ENCODE assay signal across 8 mouse cellular contexts in genomic region chr17:69383941-69384665, GRCm38 (mm10). TPM values are rescaled to one million over a fixed set of nuclear protein-coding genes. Genes with fewer than 3 reads are reported as not detected.
A peak's percentile ranks its signal among the peaks of the same experiment; 100 is the strongest.
DNase-seq lines count a peak whose midpoint lies in the region; ATAC-seq lines count a peak whose summit lies in the region.

No protein-coding gene starts in this region.

- ATAC-seq in intestine, embryonic 15.5 days: peak; percentile 16
- ATAC-seq in megakaryocyte-erythroid progenitor cell, adult 5-6 weeks (replicated peaks; ENCODE audit: low FRiP score, low TSS enrichment, poor library complexity, severe bottlenecking): peak; percentile 38

- peak overlapping the region; percentile 85 for H3K4me3 ChIP-seq in intestine, embryonic 15.5 days (replicated peaks)

- H3K4me1 ChIP-seq in intestine, embryonic 15.5 days (replicated peaks): 0 out of 2 replicates have a peak, but pooled peaks cover 12% of the 10 kb centered on the region

- DNase-seq in thymus, adult 18-20 months: peak; percentile 44 to 53
- no peak for DNase-seq in thymus, postnatal 4 days
- peak; percentile 76 for DNase-seq in embryo, embryonic 11 days
- peak; percentile 55 for DNase-seq in gastrocnemius, postnatal 25 days
- peak; percentile 72 to 78 for DNase-seq in left cerebral cortex, postnatal 14 days (ENCODE audit: low spot score in 2 of 2)
- DNase-seq in right cerebral cortex, postnatal 36 days (ENCODE audit: low spot score in 2 of 2): peak; percentile 66 to 75

- peak overlapping the region; percentile 100 for H3K27ac ChIP-seq in intestine, embryonic 15.5 days

- intact Hi-C loops in left cerebral cortex, postnatal 14 days (cut with DNase I): loop anchor here (1.0 kb wide), 1 partner anchor 33 kb away; no protein-coding TSS in a partner anchor

- under 1% methylated on average over 37 of the region's 37 CpGs for WGBS in intestine, embryonic 15.5 days

- peak overlapping the region; percentile 92 for H3K9ac ChIP-seq in intestine, embryonic 15.5 days

- H3K27me3 ChIP-seq in intestine, embryonic 15.5 days (replicated peaks): no peaks in the 10 kb centered on the region

- no peaks in the 10 kb centered on the region for H3K9me3 ChIP-seq in intestine, embryonic 15.5 days

- H3K4me2 ChIP-seq in intestine, embryonic 15.5 days (replicated peaks): peak overlapping the region; percentile 81

- peaks cover 9% of the 10 kb centered on the region; the same call in 1 of the 2 replicates for H3K36me3 ChIP-seq in intestine, embryonic 15.5 days

RNA-seq across cellular contexts. Expression of gene Zbtb14, which starts 1.3 kb away (rescaled TPM):
- 1 to 10 TPM; 6.2 to 8.3 TPM for total RNA-seq in gastrocnemius, postnatal 25 days (2021)
- polyA plus RNA-seq in intestine, embryonic 15.5 days (2015; fragmentation: Nextera tagmentation; extraction: Ambion mirVana): 17.3 and 17.7 TPM in 2 replicates
- 10 to 100 TPM; 22.6 to 23.7 TPM for total RNA-seq in left cerebral cortex, postnatal 14 days (2021)
- total RNA-seq in megakaryocyte-erythroid progenitor cell, adult 5-6 weeks (2014; fragmentation: Nextera tagmentation): 15.0 and 19.6 TPM in 2 replicates
- 24.1 and 27.5 TPM in 2 replicates for total RNA-seq in megakaryocyte-erythroid progenitor cell, adult 5-6 weeks (2017)

RNA-seq across cellular contexts. Expression of gene Akain1, which starts 55.0 kb away (rescaled TPM):
- not detected for total RNA-seq in gastrocnemius, postnatal 25 days (2021)
- polyA plus RNA-seq in intestine, embryonic 15.5 days (2015; fragmentation: Nextera tagmentation; extraction: Ambion mirVana): 0.09 TPM in 1 of 2 replicates, not detected in the other
- total RNA-seq in left cerebral cortex, postnatal 14 days (2021): 1 to 10 TPM; 2.9 to 3.0 TPM
- not detected in 2 replicates for total RNA-seq in megakaryocyte-erythroid progenitor cell, adult 5-6 weeks (2014; fragmentation: Nextera tagmentation)
- total RNA-seq in megakaryocyte-erythroid progenitor cell, adult 5-6 weeks (2017): not detected in 2 replicates
